Mouse (Mus musculus) layer of hippocampus, postnatal 36 days (tissue): ENCODE measurements at regions not wholly inside any gene's neighbourhood (a gene's known extent, or its start where the extent isn't known, plus 50 kb on each side); places are given as distances from the start of the nearest gene placed in this dataset.
"Not testable (repeated sequence)": the region's sequence is repeated elsewhere in the genome, so short reads cannot be mapped to it uniquely, and the experiment has no call there.

Source experiments
- DNase-seq, 2 experiments: peaks; one replicate each; pipeline ENCODE4 v3.0.0; 2022

- DNase-seq, result no peak
These were observed 178.2 kb downstream of the Kcna4 start for GRCm38 (mm10) chr2:107468671-107469070.

- no peak for DNase-seq
These were observed 213.4 kb downstream of the Kcna4 start for GRCm38 (mm10) chr2:107503646-107504379.

- no peak for DNase-seq
These were observed 217.2 kb downstream of the Kcna4 start for GRCm38 (mm10) chr2:107507426-107508167.

- not testable (repeated sequence) for DNase-seq
These were observed 225.0 kb downstream of the Kcna4 start for GRCm38 (mm10) chr2:107515486-107515885.

GRCm38 (mm10) chr2:107518107-107518506 lies 227.7 kb downstream of the Kcna4 start:
- DNase-seq, result no peak

- no peak for DNase-seq
These were observed 228.3 kb downstream of the Kcna4 start for GRCm38 (mm10) chr2:107518759-107519158.

GRCm38 (mm10) chr2:107519326-107519725 lies 228.9 kb downstream of the Kcna4 start:
- DNase-seq, result peak; percentile 50 to 64

GRCm38 (mm10) chr2:107519761-107520160 lies 229.3 kb downstream of the Kcna4 start:
- peak; percentile 49 to 53 for DNase-seq

- peak; percentile 12 to 22 for DNase-seq
These were observed 252.7 kb downstream of the Kcna4 start for GRCm38 (mm10) chr2:107543161-107543560.

GRCm38 (mm10) chr2:107552569-107552968 lies 262.1 kb downstream of the Kcna4 start:
- no peak for DNase-seq

- no peak for DNase-seq
These were observed 265.8 kb downstream of the Kcna4 start for GRCm38 (mm10) chr2:107556239-107556638.

GRCm38 (mm10) chr2:107569618-107570017 lies 279.2 kb downstream of the Kcna4 start:
- no peak for DNase-seq

GRCm38 (mm10) chr2:107609872-107610559 lies 319.6 kb downstream of the Kcna4 start:
- DNase-seq, result no peak

GRCm38 (mm10) chr2:107611811-107612210 lies 321.4 kb downstream of the Kcna4 start:
- DNase-seq, result no peak

- no peak for DNase-seq
These were observed 321.8 kb downstream of the Kcna4 start for GRCm38 (mm10) chr2:107612221-107612620.

GRCm38 (mm10) chr2:107614715-107615114 lies 324.3 kb downstream of the Kcna4 start:
- DNase-seq, result peak in 1 of 2 experiments; percentile 3

- peak in 1 of 2 experiments; percentile 3 for DNase-seq
These were observed 337.0 kb downstream of the Kcna4 start for GRCm38 (mm10) chr2:107627458-107627857.

- DNase-seq, result no peak
These were observed 368.7 kb downstream of the Kcna4 start for GRCm38 (mm10) chr2:107659176-107659575.
